In the genomic region with DNA sequence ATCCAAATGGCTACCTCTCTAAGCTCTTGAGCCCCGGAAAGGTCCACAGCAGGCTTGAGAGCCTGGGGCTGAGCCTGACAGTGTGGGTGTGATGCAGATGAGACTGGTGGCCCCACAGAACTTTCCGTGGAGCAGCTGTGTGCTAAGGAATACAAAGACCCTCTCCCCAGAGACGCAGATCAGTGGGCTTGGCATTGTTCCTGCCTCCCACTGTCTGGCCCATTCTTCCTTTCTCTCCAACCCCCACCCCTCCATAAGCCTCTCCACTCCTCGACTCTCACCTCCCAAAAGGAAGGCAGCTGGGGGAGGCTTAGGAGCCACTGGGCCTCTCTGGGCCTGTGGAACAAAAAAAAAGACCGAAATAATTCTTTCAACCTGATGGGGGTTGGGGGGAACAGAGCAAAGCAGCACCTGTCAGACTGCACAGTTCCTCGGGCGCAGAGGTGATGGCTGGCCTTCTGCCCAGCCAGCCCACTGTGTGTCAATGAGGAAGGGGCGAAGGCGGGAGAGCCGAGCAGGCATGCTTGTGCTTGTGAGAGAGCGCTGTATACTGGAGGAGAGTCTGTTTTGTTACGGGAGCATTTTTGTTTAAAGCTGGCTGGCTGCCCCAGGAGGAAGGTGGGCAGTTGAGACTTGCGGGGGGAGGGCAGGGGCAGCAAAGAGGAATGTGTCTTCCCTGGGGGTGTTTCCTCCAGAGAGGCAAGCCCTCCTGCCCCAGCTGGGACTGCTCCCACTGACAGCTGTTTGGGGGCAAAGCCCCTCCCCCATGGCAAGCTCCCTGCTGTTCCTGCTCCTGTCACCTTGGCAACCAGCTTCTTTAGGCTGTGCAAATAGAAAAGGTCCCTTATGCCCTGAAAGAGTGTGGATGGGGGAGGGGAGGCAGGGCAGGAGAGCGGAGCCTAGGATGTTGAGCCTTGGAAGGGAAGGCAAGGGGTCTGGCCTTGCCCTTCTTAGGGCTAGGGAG, we compare ENCODE assay signal across 7 mouse cellular contexts. TPM values are rescaled to one million over a fixed set of nuclear protein-coding genes. Genes with fewer than 3 reads are reported as not detected.
A peak's percentile ranks its signal among the peaks of the same experiment; 100 is the strongest.
DNase-seq lines count a peak whose midpoint lies in the region; ATAC-seq lines count a peak whose summit lies in the region.

No protein-coding gene starts in this region.

- peak overlapping the region; percentile 95 for H3K27ac ChIP-seq in hindbrain, embryonic 10.5 days
- H3K27ac ChIP-seq in limb, embryonic 11.5 days (replicated peaks; ENCODE audit: low read depth, low read length), result peak overlapping the region; percentile 93

- peak; percentile 86 for ATAC-seq in limb, embryonic 11.5 days (ENCODE audit: insufficient number of reproducible peaks, low FRiP score, low TSS enrichment, low read depth)

- H3K27me3 ChIP-seq in hindbrain, embryonic 10.5 days (ENCODE audit: insufficient read depth, poor library complexity, severe bottlenecking), result peaks cover 6% of the 10 kb centered on the region; the same call in 1 of the 2 replicates
- H3K27me3 ChIP-seq in limb, embryonic 11.5 days (ENCODE audit: control insufficient read depth, insufficient read depth, low read length), result no peaks in the 10 kb centered on the region

- peak overlapping the region; percentile 41 for H3K4me3 ChIP-seq in hindbrain, embryonic 10.5 days
- no peak overlapping the region for H3K4me3 ChIP-seq in limb, embryonic 11.5 days (ENCODE audit: low read depth, low read length)

- peak; percentile 83 for DNase-seq in ZHBTc4 (ENCODE audit: low read depth, low spot score)
- peak; percentile 76 for DNase-seq in cerebellum, adult 8-10 months
- DNase-seq in hindbrain, embryonic 10.5 days (ENCODE audit: low spot score), result peak; percentile 95
- DNase-seq in limb, embryonic 11.5 days (ENCODE audit: low spot score), result peak; percentile 91
- DNase-seq in neural tube, embryonic 10.5 days (ENCODE audit: extremely low spot score, low spot score), result peak; percentile 91
- DNase-seq in c-Kit-positive CD71-positive TER-119-positive erythroid progenitor cells, embryonic 14.5 days (ENCODE audit: low spot score), result no peak
- no peak for DNase-seq in gastrocnemius, postnatal 14 days

- no peaks in the 10 kb centered on the region for H3K36me3 ChIP-seq in hindbrain, embryonic 10.5 days
- no peaks in the 10 kb centered on the region for H3K36me3 ChIP-seq in limb, embryonic 11.5 days (ENCODE audit: control insufficient read depth, insufficient read depth, low read length)

- H3K4me1 ChIP-seq in hindbrain, embryonic 10.5 days (replicated peaks), result peaks cover 99% of the 10 kb centered on the region
- peaks cover 47% of the 10 kb centered on the region for H3K4me1 ChIP-seq in limb, embryonic 11.5 days (ENCODE audit: control insufficient read depth, insufficient read depth, low read length)

- H3K4me2 ChIP-seq in limb, embryonic 11.5 days (ENCODE audit: low read depth, severe bottlenecking), result peak overlapping the region; percentile 34

- 3% methylated on average over 14 of the region's 14 CpGs for WGBS in hindbrain, embryonic 10.5 days
- WGBS in limb, embryonic 11.5 days, result 11% methylated on average over 14 of the region's 14 CpGs

- H3K9me3 ChIP-seq in hindbrain, embryonic 10.5 days, result no peaks in the 10 kb centered on the region
- H3K9me3 ChIP-seq in limb, embryonic 11.5 days (ENCODE audit: control insufficient read depth, low read length), result no peaks in the 10 kb centered on the region

- H3K9ac ChIP-seq in limb, embryonic 11.5 days (ENCODE audit: low read length), result peak overlapping the region; percentile 40

- intact Hi-C loops in gastrocnemius, postnatal 14 days (cut with DNase I; ENCODE audit: low total_unique reads), result no loop called here

RNA-seq across cellular contexts. Expression of gene A3galt2, which starts 39.6 kb away (rescaled TPM):
- 0.18 and 0.26 TPM in 2 replicates for polyA plus RNA-seq in hindbrain, embryonic 10.5 days (2016; fragmentation: Nextera tagmentation; extraction: Ambion mirVana)
- 0.06 and 0.28 TPM in 2 replicates for polyA plus RNA-seq in limb, embryonic 11.5 days (2014; fragmentation: Nextera tagmentation; extraction: Ambion mirVana)
- total RNA-seq in gastrocnemius, postnatal 14 days (2021), result under 1 TPM; 0.06 to 0.18 TPM

Comparison
In these comparisons a context has a peak if more than half of its experiments do, and no peak if none do; other contexts are left out.
1. DNase-seq: peak in ZHBTc4 (single experiment), cerebellum, adult 8-10 months (single experiment), hindbrain, embryonic 10.5 days (single experiment), limb, embryonic 11.5 days (single experiment) and neural tube, embryonic 10.5 days (single experiment); none in c-Kit-positive CD71-positive TER-119-positive erythroid progenitor cells, embryonic 14.5 days (single experiment) and gastrocnemius, postnatal 14 days (single experiment).